Mouse (Mus musculus): ENCODE measurements around the gene Rapgef1. TPM values are rescaled to one million over a fixed set of nuclear protein-coding genes. Genes with fewer than 3 reads are reported as not detected.

Gene Rapgef1
- polyA plus RNA-seq, 1 experiment, result 75.7 TPM

DNA sequence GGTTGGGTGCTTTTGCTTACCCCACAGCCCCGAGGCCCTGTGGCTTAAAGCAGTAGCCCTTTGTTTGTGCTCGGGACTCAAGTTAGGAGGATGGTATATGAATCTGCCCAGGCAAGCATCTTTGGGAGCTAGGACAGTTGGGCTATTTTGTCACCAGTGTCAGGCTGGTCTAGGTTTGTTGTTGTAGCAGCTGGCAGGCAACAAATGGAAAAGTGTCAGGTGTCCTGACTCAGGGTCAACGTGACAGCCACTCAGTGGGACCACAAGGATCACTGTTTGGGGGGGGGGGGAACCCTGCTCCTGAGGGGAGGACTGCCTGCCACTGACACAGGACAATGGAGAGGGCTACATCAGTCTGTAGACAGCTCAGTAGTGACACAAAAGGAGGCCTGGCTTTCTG lies 91.5 kb downstream of the Rapgef1 start:
- 84% methylated on average over 3 of the region's 3 CpGs for WGBS
- H3K4me1 ChIP-seq (ENCODE audit: control insufficient read depth, insufficient read depth, low read length), result no peaks in the 10 kb centered on the region
- TF ChIP-seq POLR2A (IDR thresholded peaks at IDR 0.05; ENCODE audit: insufficient read depth, low read depth, low read length) (no peak), CTCF (IDR thresholded peaks at IDR 0.05; ENCODE audit: insufficient read depth, low read depth, low read length) (no peak)
- H3K27ac ChIP-seq (ENCODE audit: insufficient read depth, low read depth, low read length), result no peak overlapping the region
- no peak overlapping the region for H3K4me3 ChIP-seq (ENCODE audit: insufficient read depth, low read depth, low read length)

DNA sequence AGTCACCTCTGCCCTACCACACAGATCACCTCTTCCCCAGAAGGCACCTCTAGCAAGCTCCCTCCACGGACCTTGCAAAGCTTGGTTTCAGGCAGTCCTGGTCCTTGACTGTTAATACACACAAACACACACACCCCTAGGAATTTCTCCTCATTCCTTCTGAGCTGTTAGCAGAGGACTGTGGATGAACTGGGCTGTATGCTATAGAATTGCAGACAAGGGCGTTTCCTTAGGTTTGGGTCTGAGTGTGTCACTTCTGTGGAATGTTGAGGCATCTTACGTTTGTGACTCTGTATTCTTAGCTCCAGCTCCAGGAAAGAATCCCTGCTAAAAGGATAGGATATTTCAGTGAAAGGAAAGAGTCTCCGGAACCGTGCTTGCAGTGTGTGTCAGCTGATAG lies 92.4 kb downstream of the Rapgef1 start:
- WGBS, result 84% methylated on average over 5 of the region's 5 CpGs

DNA sequence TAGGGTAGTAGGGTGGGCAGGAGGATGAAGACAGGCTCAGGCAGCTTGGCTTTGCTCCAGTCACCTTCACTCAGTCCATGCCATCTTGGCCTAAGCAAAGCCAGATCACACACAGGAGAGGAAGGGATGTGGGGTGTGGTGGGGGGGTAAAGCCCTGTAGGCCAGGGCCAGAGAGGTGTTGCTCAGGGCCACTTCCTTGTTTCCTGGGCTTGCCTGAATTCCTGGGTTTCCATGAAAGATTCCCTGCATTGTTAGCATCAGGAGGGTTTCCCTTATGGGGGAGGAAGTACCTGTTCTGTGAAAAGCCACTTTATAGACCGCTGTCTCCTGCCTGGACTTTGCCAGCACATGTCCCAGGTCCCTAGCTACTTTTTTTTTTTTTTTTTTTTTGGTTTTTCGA lies 94.0 kb downstream of the Rapgef1 start:
- no peaks in the 10 kb centered on the region for H3K4me1 ChIP-seq (ENCODE audit: control insufficient read depth, insufficient read depth, low read length)
- no peak overlapping the region for H3K4me3 ChIP-seq (ENCODE audit: insufficient read depth, low read depth, low read length)
- H3K27ac ChIP-seq (ENCODE audit: insufficient read depth, low read depth, low read length), result no peak overlapping the region
- TF ChIP-seq POLR2A (IDR thresholded peaks at IDR 0.05; ENCODE audit: insufficient read depth, low read depth, low read length), result no peak
- 81% methylated on average over 2 of the region's 2 CpGs for WGBS

More for the DNA sequence above, 92.4 kb downstream of the Rapgef1 start:
- TF ChIP-seq CTCF (IDR thresholded peaks at IDR 0.05; ENCODE audit: insufficient read depth, low read depth, low read length) (no peak), POLR2A (IDR thresholded peaks at IDR 0.05; ENCODE audit: insufficient read depth, low read depth, low read length) (no peak)
- no peaks in the 10 kb centered on the region for H3K4me1 ChIP-seq (ENCODE audit: control insufficient read depth, insufficient read depth, low read length)
- H3K27ac ChIP-seq (ENCODE audit: insufficient read depth, low read depth, low read length), result no peak overlapping the region
- no peak overlapping the region for H3K4me3 ChIP-seq (ENCODE audit: insufficient read depth, low read depth, low read length)

DNA sequence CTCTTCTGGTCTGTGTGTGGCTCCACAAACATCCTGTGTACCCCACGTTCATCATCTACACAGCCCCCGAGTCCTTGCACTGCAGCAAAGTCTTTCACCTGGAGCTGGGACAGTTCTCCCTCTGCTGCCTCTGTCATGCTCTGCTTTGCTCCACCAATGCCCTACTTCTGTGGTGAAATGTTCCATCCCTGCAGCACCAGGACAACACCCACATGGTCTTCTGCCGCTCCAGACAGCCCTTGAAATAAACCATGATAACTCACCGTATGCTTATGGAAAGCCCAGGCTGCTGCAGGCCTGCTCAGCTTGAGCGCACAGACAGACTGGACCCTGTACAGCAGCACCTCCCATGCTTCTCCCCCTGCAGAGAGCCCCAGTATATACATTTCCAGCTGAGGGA lies 94.6 kb downstream of the Rapgef1 start:
- Histone ChIP-seq H3K4me3 (ENCODE audit: insufficient read depth, low read depth, low read length) (no peak overlapping the region), H3K27ac (ENCODE audit: insufficient read depth, low read depth, low read length) (no peak overlapping the region), H3K4me1 (ENCODE audit: control insufficient read depth, insufficient read depth, low read length) (no peaks in the 10 kb centered on the region)
- TF ChIP-seq CTCF (IDR thresholded peaks at IDR 0.05; ENCODE audit: insufficient read depth, low read depth, low read length) (no peak), POLR2A (IDR thresholded peaks at IDR 0.05; ENCODE audit: insufficient read depth, low read depth, low read length) (no peak)
- 92% methylated on average over 5 of the region's 5 CpGs for WGBS

DNA sequence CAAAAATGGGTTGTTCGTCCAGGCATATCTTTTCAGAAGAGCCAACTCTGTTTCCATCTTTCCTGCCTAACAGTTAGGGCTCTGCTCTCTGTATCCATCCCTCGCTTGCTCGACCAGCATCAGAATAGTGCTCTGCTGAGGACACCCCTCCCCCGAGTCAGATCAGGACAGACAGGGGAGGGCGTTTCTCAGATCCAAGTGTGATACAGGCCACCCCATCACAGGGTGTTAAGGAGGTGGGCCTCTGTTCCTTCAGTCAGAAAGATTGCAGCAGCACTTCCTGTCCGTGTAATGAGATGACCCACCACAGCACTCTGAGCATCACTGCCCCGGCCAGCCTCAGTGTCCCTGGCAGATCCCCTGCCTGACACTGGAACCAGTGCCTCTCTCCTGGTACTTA lies 96.6 kb downstream of the Rapgef1 start:
- Histone ChIP-seq H3K4me1 (ENCODE audit: control insufficient read depth, insufficient read depth, low read length) (no peaks in the 10 kb centered on the region), H3K27ac (ENCODE audit: insufficient read depth, low read depth, low read length) (no peak overlapping the region), H3K4me3 (ENCODE audit: insufficient read depth, low read depth, low read length) (no peak overlapping the region)
- 48% methylated on average over 7 of the region's 7 CpGs for WGBS
- no peak for TF ChIP-seq POLR2A (IDR thresholded peaks at IDR 0.05; ENCODE audit: insufficient read depth, low read depth, low read length)
- TF ChIP-seq CTCF (IDR thresholded peaks at IDR 0.05; ENCODE audit: insufficient read depth, low read depth, low read length), result no peak

DNA sequence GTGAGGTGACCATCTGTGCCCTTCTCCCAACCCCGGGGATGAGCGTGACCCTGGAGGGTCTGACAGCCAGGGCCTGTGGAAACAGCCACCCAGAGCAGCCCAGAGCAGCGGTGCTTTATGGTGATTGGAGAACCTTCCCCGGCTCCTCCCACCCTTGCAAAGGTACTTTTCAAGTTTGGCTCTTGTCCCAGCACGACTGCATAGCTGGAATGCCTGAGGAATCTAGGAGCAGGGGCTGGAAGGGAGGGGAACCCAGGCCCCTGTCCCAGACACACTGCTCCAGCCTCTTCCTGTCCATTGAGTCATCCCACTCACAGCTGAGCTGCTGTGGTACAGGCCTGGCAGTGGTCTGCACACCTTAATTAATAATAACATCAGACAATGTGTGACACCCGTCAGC lies 97.2 kb downstream of the Rapgef1 start:
- Histone ChIP-seq H3K27ac (ENCODE audit: insufficient read depth, low read depth, low read length) (no peak overlapping the region), H3K4me1 (ENCODE audit: control insufficient read depth, insufficient read depth, low read length) (no peaks in the 10 kb centered on the region), H3K4me3 (ENCODE audit: insufficient read depth, low read depth, low read length) (no peak overlapping the region)
- TF ChIP-seq POLR2A (IDR thresholded peaks at IDR 0.05; ENCODE audit: insufficient read depth, low read depth, low read length) (no peak), CTCF (IDR thresholded peaks at IDR 0.05; ENCODE audit: insufficient read depth, low read depth, low read length) (no peak)
- WGBS, result 33% methylated on average over 6 of the region's 6 CpGs

DNA sequence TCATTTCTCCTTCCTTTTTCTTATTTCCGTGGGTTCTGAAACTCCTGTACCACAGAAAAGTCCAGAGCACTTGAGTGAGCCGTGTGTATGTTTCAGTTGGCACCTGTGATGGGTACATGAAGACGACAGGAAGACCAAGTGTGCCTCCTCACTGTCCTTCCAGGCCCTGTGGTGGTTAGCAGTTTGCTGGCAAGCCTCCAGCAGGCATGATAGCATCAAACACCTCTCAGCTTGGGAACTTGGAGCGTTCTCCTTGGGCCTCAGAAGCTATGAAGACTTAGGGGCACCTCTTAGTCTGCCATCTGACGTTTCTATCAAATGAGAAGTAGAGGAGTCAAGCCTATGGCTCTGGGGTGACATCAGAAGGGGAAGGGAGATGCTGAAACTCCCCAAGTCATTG lies 99.1 kb downstream of the Rapgef1 start:
- 88% methylated on average over 5 of the region's 5 CpGs for WGBS
- TF ChIP-seq POLR2A (IDR thresholded peaks at IDR 0.05; ENCODE audit: insufficient read depth, low read depth, low read length), result no peak

DNA sequence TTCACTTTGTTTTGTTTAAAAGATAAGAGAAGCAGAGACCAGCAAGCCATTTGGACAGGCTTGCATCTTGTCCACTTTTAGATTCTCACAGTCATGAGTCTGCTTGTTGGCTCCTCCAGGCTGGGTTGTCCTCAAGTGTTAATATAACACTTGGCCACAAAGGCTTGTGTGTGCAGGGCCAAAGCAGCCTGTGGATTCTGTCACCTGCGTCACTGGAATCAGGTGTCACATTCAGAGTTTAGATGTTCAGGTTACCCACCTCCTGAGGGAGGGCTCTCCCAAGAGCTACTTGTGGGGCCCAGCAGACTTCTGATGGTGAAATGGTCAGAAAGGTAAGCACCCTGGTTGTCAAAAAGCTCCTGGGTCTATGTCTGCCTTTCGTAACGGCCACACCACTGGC lies 103.6 kb downstream of the Rapgef1 start:
- H3K27ac ChIP-seq (ENCODE audit: insufficient read depth, low read depth, low read length), result no peak overlapping the region
- H3K4me3 ChIP-seq (ENCODE audit: insufficient read depth, low read depth, low read length), result no peak overlapping the region
- TF ChIP-seq CTCF (IDR thresholded peaks at IDR 0.05; ENCODE audit: insufficient read depth, low read depth, low read length) (no peak), POLR2A (IDR thresholded peaks at IDR 0.05; ENCODE audit: insufficient read depth, low read depth, low read length) (no peak)
- no peaks in the 10 kb centered on the region for H3K4me1 ChIP-seq (ENCODE audit: control insufficient read depth, insufficient read depth, low read length)
- 96% methylated on average over 3 of the region's 3 CpGs for WGBS

More for the DNA sequence above, 99.1 kb downstream of the Rapgef1 start:
- H3K4me1 ChIP-seq (ENCODE audit: control insufficient read depth, insufficient read depth, low read length), result no peaks in the 10 kb centered on the region
- H3K4me3 ChIP-seq (ENCODE audit: insufficient read depth, low read depth, low read length), result no peak overlapping the region
- no peak overlapping the region for H3K27ac ChIP-seq (ENCODE audit: insufficient read depth, low read depth, low read length)

DNA sequence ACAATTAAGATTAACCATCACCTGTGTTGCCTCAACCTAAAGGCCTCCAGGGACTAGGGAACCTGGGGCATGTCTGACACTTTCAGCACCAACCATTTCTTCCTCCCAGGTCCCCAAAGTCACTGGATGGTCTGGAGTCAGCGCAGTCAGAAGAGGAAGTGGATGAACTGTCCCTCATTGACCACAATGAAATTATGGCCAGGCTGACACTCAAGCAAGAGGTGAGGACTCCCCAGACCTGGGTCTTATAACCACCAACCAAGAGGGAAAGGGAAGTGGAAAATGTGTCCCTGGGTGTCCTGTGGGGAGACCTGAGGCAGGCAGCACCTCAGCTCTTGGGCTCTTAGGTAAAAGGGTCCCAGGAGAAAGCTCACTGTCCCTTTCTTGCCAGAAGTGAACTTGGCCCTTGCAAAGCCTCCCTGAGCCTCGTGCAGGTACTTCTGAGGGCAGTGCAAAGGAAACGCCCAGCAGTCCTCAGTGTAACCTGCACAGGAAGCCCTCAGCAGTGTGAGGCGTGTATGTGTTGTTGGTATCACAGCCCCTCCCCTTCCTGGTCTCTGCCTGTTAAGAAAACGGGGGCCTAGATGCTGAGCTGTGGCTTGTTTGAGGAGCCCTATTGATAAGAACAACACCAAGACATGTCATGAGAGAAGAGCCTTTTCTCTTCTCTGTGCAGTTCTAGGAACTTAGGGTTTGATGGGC lies 105.3 kb downstream of the Rapgef1 start:
- TF ChIP-seq POLR2A (IDR thresholded peaks at IDR 0.05; ENCODE audit: insufficient read depth, low read depth, low read length) (no peak), CTCF (IDR thresholded peaks at IDR 0.05; ENCODE audit: insufficient read depth, low read depth, low read length) (no peak)
- no peaks in the 10 kb centered on the region for H3K4me1 ChIP-seq (ENCODE audit: control insufficient read depth, insufficient read depth, low read length)
- H3K4me3 ChIP-seq (ENCODE audit: insufficient read depth, low read depth, low read length), result no peak overlapping the region
- no peak overlapping the region for H3K27ac ChIP-seq (ENCODE audit: insufficient read depth, low read depth, low read length)
- 81% methylated on average over 5 of the region's 5 CpGs for WGBS

DNA sequence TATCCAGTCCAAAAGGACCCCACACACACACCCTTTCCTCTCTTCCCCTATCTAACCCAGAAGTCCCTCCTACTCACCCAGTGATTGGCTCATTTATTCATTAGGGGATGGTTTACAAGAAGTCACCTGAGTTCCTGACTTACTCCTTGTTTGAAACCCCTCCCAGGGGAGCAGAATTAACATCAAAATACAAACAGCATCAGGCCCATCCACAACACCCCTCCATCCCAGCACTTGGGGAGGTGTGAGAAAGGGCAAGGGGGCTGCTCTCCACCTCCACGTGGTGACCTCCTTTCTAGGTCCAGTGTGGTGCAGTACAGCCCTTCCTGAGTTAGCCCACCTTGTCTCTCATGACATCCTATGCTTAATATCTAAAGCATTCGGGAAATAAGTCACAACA lies 110.0 kb downstream of the Rapgef1 start:
- WGBS, result 51% methylated on average over 2 of the region's 2 CpGs
- no peaks in the 10 kb centered on the region for H3K4me1 ChIP-seq (ENCODE audit: control insufficient read depth, insufficient read depth, low read length)

More for the DNA sequence above, 110.0 kb downstream of the Rapgef1 start:
- no peak overlapping the region for H3K4me3 ChIP-seq (ENCODE audit: insufficient read depth, low read depth, low read length)
- TF ChIP-seq POLR2A (IDR thresholded peaks at IDR 0.05; ENCODE audit: insufficient read depth, low read depth, low read length) (no peak), CTCF (IDR thresholded peaks at IDR 0.05; ENCODE audit: insufficient read depth, low read depth, low read length) (no peak)
- no peak overlapping the region for H3K27ac ChIP-seq (ENCODE audit: insufficient read depth, low read depth, low read length)
